Mouse (Mus musculus) midbrain, postnatal 0 days (tissue): ENCODE data around the gene Lamc2. TPM values are rescaled to one million over a fixed set of nuclear protein-coding genes. Genes with fewer than 3 reads are reported as not detected.
A peak's percentile ranks its signal among the peaks of the same experiment; 100 is the strongest.

ENCODE experiments used
- ATAC-seq: fragments of 200-750 bp; cut with Nextera tagmentation; 2 replicates; pipeline ENCODE4 v1.8.0; 2017; ENCODE audit warnings: moderate number of reproducible peaks, mild to moderate bottlenecking, moderate TSS enrichment, moderate library complexity; ENCODE audit not compliant: low FRiP score
- DNase-seq: peaks from one replicate; pipeline ENCODE4 v3.0.0-alpha.2; 2015; ENCODE audit warnings: low spot score
- H3K27ac ChIP-seq: fragments of 300-500 bp; sonication (generic); 2 replicates; pipeline ENCODE4 v1.5.1; 2014; ENCODE audit warnings: low read depth, mild to moderate bottlenecking, low read length, mixed read lengths
- H3K27me3 ChIP-seq: fragments of 300-500 bp; sonication (generic); 2 replicates; pipeline ENCODE4 v1.6.1; 2014; ENCODE audit warnings: low read length, control low read depth, mixed read lengths; ENCODE audit not compliant: insufficient read depth
- H3K36me3 ChIP-seq: fragments of 300-500 bp; sonication (generic); 2 replicates; pipeline ENCODE4 v1.6.1; 2014; ENCODE audit warnings: low read length, control low read depth, mixed read lengths; ENCODE audit not compliant: insufficient read depth
- H3K4me1 ChIP-seq: fragments of 300-500 bp; sonication (generic); 2 replicates; pipeline ENCODE4 v1.6.1; 2014; ENCODE audit warnings: mild to moderate bottlenecking, control low read depth, antibody characterized with exemption, low read length, mixed read lengths; ENCODE audit not compliant: insufficient read depth
- H3K4me2 ChIP-seq: fragments of 300-500 bp; sonication (generic); 2 replicates; pipeline ENCODE4 v1.6.1; 2014; ENCODE audit warnings: low read depth, mild to moderate bottlenecking, low read length, mixed read lengths; ENCODE audit not compliant: poor library complexity, severe bottlenecking
- H3K4me3 ChIP-seq: fragments of 300-500 bp; sonication (generic); 2 replicates; pipeline ENCODE4 v1.5.1; 2014; ENCODE audit warnings: low read depth, mild to moderate bottlenecking, low read length, moderate library complexity
- H3K9ac ChIP-seq: fragments of 300-500 bp; sonication (generic); replicated peaks from 2 replicates; pipeline ENCODE4 v1.6.1; 2014; ENCODE audit warnings: mild to moderate bottlenecking, low read length, moderate library complexity, mixed read lengths; ENCODE audit not compliant: poor library complexity, severe bottlenecking
- H3K9me3 ChIP-seq: fragments of 300-500 bp; sonication (generic); 2 replicates; pipeline ENCODE4 v1.6.1; 2016; ENCODE audit warnings: low read length, control low read depth
- CTCF ChIP-seq: IDR thresholded peaks from 2 replicates; pipeline ENCODE4 v1.5.1; 2016; ENCODE audit warnings: antibody characterized with exemption, mild to moderate bottlenecking
- WGBS: fragments of 180-500 bp; shearing (Covaris S2); extraction: QIAGEN DNeasy Blood & Tissue Kit; methylation state at CpG from one replicate; pipeline ENCODE4 v1.1.7; 2014; 5-methylcytosine and 5-hydroxymethylcytosine counted together
- polyA plus RNA-seq: library from polyadenylated mRNA; unstranded; fragments of >200 nt; fragmentation: Nextera tagmentation; extraction: Ambion mirVana; gene quantifications from 2 replicates; pipeline ENCODE4 v1.2.1, GENCODE M21; 2015
- total RNA-seq: library from RNA; depleted of rRNA; stranded (reverse); fragments of >200 nt; gene quantifications from 2 replicates; pipeline ENCODE4 v1.2.3, GENCODE M21; 2014

Gene Lamc2
- total and polyA plus RNA-seq, 2 experiments from 2014 or later = 5.0 to 7.6 TPM

DNA sequence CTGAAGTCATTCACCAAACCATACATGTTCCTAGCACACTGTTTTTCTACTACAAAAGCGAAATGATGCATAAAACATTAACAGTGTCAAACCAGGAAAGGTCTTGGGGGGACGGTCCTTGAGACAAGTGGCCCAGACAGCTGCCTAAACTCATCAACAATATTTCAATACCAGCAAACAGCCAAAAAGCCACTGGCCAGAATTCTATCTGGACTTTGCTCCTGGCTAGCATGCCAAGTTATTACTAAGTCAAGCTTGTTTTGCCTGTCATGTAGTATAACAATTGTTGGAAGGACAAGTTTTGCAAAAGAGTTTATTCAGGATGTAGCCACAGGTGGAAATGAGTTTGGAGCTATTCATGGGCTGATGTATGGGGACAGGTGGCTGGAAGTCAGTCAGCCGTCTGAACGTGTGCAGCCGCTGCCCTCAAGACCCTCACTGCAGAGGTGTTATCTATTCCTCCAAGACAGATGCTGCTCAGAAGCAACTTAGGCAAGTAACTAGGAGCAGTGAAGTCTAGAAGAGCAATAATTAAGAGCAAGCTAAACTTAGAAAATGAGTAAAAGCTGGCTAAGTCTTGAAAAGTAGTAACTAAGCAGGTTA, 29.1 kb downstream of the Lamc2 start:
- Histone ChIP-seq H3K9ac (no peak overlapping the region), H3K4me3 (no peak overlapping the region), H3K4me1 (no peaks in the 10 kb centered on the region), H3K27ac (no peak overlapping the region), H3K4me2 (no peak overlapping the region), H3K36me3 (no peaks in the 10 kb centered on the region), H3K9me3 (no peaks in the 10 kb centered on the region), H3K27me3 (no peaks in the 10 kb centered on the region)
- TF ChIP-seq CTCF = no peak
- WGBS = 81% methylated on average over 5 of the region's 5 CpGs
- ATAC-seq (no peak), DNase-seq (no peak)

DNA sequence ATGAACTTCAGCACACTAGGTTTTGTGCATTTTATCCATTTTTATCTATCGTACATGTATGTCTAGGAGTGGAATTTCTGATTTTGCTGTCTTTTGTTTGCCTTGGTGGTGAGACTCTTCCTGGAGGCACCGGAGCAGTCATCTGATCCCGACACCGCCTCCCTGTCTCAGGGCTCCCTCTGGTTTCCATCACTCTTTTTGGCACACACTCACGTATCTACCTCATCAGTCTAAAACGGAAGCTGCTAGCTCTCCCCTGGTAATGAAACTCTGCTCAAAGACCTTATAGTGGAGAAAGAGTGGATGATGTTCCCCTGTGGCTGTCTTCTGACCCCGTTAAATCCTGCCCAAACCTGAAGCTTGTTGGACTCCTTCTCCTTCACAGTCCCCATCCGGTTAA, 30.9 kb downstream of the Lamc2 start:
- no peak overlapping the region for H3K4me3 ChIP-seq
- no peak for TF ChIP-seq CTCF
- no peaks in the 10 kb centered on the region for H3K4me1 ChIP-seq
- H3K27me3 ChIP-seq = no peaks in the 10 kb centered on the region
- WGBS = 90% methylated on average over 8 of the region's 8 CpGs
- no peaks in the 10 kb centered on the region for H3K9me3 ChIP-seq
- DNase-seq (no peak), ATAC-seq (no peak)
- no peak overlapping the region for H3K9ac ChIP-seq
- H3K36me3 ChIP-seq = no peaks in the 10 kb centered on the region
- no peak overlapping the region for H3K4me2 ChIP-seq
- H3K27ac ChIP-seq = no peak overlapping the region

DNA sequence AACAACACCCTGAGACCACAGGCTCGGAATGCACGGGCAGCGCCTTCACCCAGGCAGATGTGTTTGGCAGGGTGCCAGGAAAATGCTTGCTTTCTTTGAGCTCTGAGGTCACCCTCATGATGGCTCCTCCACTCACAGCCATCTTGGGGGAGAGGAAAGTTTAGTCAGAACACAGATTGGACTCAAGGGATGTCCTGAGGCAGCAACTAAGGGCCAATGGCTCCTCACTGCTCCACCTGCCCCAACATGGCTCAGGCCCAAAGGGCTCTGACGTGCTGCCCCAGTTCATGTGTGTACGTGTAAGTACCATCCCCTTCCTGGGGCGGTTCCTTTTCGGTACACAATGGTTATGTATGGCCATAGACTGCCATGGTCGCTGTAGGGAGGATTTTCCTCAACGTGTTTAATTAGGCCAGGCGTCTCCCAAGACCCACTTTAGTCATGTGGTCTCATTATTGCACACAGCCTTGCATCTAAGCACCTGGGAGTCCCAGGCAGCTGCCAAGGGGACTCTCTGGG, 32.6 kb downstream of the Lamc2 start:
- peak; percentile 26 for DNase-seq
- Histone ChIP-seq H3K27ac (no peak overlapping the region), H3K4me2 (no peak overlapping the region), H3K9me3 (no peaks in the 10 kb centered on the region), H3K4me1 (no peaks in the 10 kb centered on the region), H3K27me3 (no peaks in the 10 kb centered on the region), H3K9ac (no peak overlapping the region), H3K4me3 (no peak overlapping the region), H3K36me3 (no peaks in the 10 kb centered on the region)
- TF ChIP-seq CTCF = no peak
- 67% methylated on average over 10 of the region's 10 CpGs for WGBS
- ATAC-seq = no peak

DNA sequence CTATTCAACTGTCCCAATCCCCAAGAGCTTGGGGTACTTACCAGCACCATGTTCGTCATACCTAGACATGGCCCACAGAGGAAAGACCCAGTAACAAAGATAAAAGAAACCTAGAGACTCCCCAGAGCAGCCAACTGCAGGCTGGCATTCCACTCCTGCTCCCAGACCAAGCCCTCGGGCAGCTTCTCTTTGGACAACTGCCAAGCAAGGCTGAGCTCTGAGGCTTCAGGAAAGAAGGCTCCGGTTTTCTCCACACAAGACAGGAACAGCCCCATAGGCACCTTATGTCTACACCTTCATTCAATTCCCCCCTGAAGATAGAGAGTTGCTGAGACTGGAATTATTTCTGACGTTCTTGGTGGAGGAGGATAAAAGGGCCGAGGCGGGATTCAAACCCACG, 33.7 kb downstream of the Lamc2 start:
- Histone ChIP-seq H3K27ac (no peak overlapping the region), H3K9me3 (no peaks in the 10 kb centered on the region), H3K4me1 (no peaks in the 10 kb centered on the region), H3K36me3 (no peaks in the 10 kb centered on the region), H3K9ac (no peak overlapping the region), H3K4me3 (no peak overlapping the region), H3K4me2 (no peak overlapping the region), H3K27me3 (no peaks in the 10 kb centered on the region)
- ATAC-seq = no peak
- TF ChIP-seq CTCF = no peak
- no peak for DNase-seq
- 68% methylated on average over 7 of the region's 7 CpGs for WGBS

DNA sequence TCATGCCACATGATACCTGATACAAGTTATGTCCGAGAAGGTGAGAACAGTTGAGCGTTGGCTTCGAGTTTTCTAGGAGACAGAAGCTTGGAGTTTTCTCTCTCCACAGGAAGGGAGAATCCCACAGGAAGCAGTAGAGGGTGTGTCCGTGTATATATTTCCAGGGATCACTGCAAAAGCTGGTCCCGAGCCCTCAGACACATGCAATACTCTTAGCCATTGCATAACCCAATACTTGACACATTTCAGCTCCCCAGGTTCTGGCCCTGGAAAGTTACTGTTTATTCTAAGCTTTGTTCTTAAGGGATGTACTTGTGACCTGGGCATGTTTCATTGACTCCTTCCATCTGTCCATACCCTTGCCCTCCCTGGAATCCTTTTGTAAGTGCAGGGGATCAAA, 40.5 kb downstream of the Lamc2 start:
- Histone ChIP-seq H3K4me3 (no peak overlapping the region), H3K27me3 (no peaks in the 10 kb centered on the region), H3K36me3 (no peaks in the 10 kb centered on the region), H3K27ac (no peak overlapping the region), H3K9ac (no peak overlapping the region), H3K4me1 (no peaks in the 10 kb centered on the region), H3K4me2 (no peak overlapping the region), H3K9me3 (no peaks in the 10 kb centered on the region)
- no peak for TF ChIP-seq CTCF
- DNase-seq (no peak), ATAC-seq (no peak)
- 86% methylated on average over 5 of the region's 5 CpGs for WGBS

DNA sequence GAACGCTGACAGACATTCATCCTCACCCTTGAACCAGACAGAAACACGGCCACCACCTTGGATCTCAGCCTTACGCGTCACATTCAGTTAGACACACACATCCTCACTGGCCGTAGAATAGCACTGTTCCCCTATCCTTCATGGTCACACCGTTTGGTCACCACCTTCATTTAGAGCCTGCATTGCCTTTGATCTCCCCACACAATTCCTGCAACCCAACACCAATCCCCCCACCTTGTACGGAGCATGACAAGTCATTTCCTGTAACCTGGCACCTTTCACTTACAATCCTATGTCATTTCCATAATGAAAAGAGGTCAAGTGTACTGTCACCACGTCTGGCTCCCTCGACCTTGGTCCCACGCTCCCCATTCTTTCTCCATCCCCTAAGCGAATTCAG, 42.2 kb downstream of the Lamc2 start:
- no peak for ATAC-seq
- WGBS = 87% methylated on average over 11 of the region's 11 CpGs

More for the DNA sequence above, 42.2 kb downstream of the Lamc2 start:
- TF ChIP-seq CTCF = no peak
- no peak overlapping the region for H3K27ac ChIP-seq
- H3K4me3 ChIP-seq = no peak overlapping the region
- H3K4me2 ChIP-seq = no peak overlapping the region
- DNase-seq = no peak
- H3K27me3 ChIP-seq = no peaks in the 10 kb centered on the region
- H3K9ac ChIP-seq = no peak overlapping the region
- no peaks in the 10 kb centered on the region for H3K4me1 ChIP-seq
- H3K36me3 ChIP-seq = no peaks in the 10 kb centered on the region
- H3K9me3 ChIP-seq = no peaks in the 10 kb centered on the region
